Mouse (Mus musculus) brain, embryonic 14.5 days (tissue): Measurements from ENCODE around the gene Poll. TPM values are rescaled to one million over a fixed set of nuclear protein-coding genes. Genes with fewer than 3 reads are reported as not detected.

Source experiments
- DNase-seq: peaks from one replicate; pipeline ENCODE4 v3.0.0-alpha.2; 2011; ENCODE audit warnings: low read depth
- CTCF ChIP-seq: fragments of 200-500 bp; IDR thresholded peaks from 2 replicates; pipeline ENCODE4 v1.5.1; 2012; ENCODE audit warnings: inconsistent platforms, mild to moderate bottlenecking, moderate library complexity, borderline replicate concordance; ENCODE audit not compliant: insufficient read depth, insufficient read length; ENCODE audit errors: extremely low read depth
- POLR2A ChIP-seq: fragments of 200-500 bp; IDR thresholded peaks from 2 replicates; pipeline ENCODE4 v1.6.1; 2012; ENCODE audit warnings: mild to moderate bottlenecking, inconsistent platforms, borderline replicate concordance; ENCODE audit not compliant: poor library complexity, insufficient read depth, insufficient read length, severe bottlenecking; ENCODE audit errors: extremely low read depth
- polyA plus RNA-seq: library from polyadenylated mRNA; depleted of rRNA; stranded (reverse); fragments of >200 nt; gene quantifications from 2 replicates; pipeline ENCODE4 v1.2.3, GENCODE M21; 2012; rRNA removed

The Poll gene
- polyA plus RNA-seq, 1 experiment: 11.4 TPM

- no peak for DNase-seq
- TF ChIP-seq POLR2A (no peak), CTCF (no peak)
These were observed 32.9 kb downstream of the Poll start for GRCm38 (mm10) chr19:45527382-45527781.

GRCm38 (mm10) chr19:45516264-45516663 lies 44.1 kb downstream of the Poll start:
- DNase-seq: no peak
- TF ChIP-seq CTCF (no peak), POLR2A (no peak)

GRCm38 (mm10) chr19:45515341-45515740 lies 45.0 kb downstream of the Poll start:
- TF ChIP-seq CTCF (no peak), POLR2A (no peak)
- DNase-seq: no peak

GRCm38 (mm10) chr19:45511406-45511805 lies 48.9 kb downstream of the Poll start:
- no peak for TF ChIP-seq CTCF
- TF ChIP-seq POLR2A: no peak
- peak; percentile 51 for DNase-seq

GRCm38 (mm10) chr19:45510680-45511079 lies 49.7 kb downstream of the Poll start:
- DNase-seq: no peak
- TF ChIP-seq CTCF (no peak), POLR2A (no peak)

- DNase-seq: peak; percentile 50
- TF ChIP-seq POLR2A (no peak), CTCF (no peak)
These were observed 52.8 kb downstream of the Poll start for GRCm38 (mm10) chr19:45507531-45507930.

GRCm38 (mm10) chr19:45505446-45505845 lies 54.9 kb downstream of the Poll start:
- TF ChIP-seq CTCF (no peak), POLR2A (no peak)

More at GRCm38 (mm10) chr19:45505446-45505845, 54.9 kb downstream of the Poll start:
- no peak for DNase-seq

Other genes with a start within 250 kb of the Poll start
- gene Btrc, start 196.8 kb downstream of the Poll start, polyA plus RNA-seq: 45.1 and 55.9 TPM in 2 replicates
- gene Gm17018, start 84 bp upstream of the Poll start, polyA plus RNA-seq: 18.8 and 24.1 TPM in 2 replicates
- 47.7 and 69.5 TPM in 2 replicates for gene Fbxw4, start 99.8 kb upstream of the Poll start, polyA plus RNA-seq
- gene Fgf8, start 182.4 kb upstream of the Poll start, polyA plus RNA-seq: 1.8 and 2.0 TPM in 2 replicates
- gene Npm3, start 189.1 kb upstream of the Poll start, polyA plus RNA-seq: 50.0 and 70.1 TPM in 2 replicates
- gene Mgea5, start 223.3 kb upstream of the Poll start, polyA plus RNA-seq: 125 and 156 TPM in 2 replicates